Mouse (Mus musculus): ENCODE measurements around the gene Alox12. TPM values are rescaled to one million over a fixed set of nuclear protein-coding genes. Genes with fewer than 3 reads are reported as not detected.

The Alox12 gene
- polyA plus RNA-seq, 1 experiment from 2014 or later: 0.95 TPM

DNA sequence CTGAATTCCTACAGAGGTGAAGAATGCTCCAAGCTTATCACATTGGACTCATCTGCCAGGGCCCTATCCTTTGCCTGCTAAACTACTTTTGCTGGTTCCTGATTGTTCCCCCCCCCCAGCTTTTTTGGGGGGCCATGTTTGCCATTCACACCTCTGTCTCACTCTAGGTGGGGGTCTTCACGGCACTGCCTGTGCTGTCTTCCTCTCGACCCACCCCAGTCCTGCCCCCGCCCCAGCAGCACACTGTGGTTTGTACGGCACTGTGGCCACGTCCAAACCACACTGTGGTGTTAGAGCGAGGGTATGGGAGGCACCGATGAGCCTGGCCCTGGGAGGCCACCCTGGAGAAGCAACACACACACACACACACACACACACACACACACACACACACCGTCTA is 20.7 kb downstream of the Alox12 start:
- WGBS (ENCODE audit: missing documents): 20% methylated on average over 2 of the region's 8 CpGs
- H3K27ac ChIP-seq: no peak overlapping the region
- no peak overlapping the region for H3K4me3 ChIP-seq (ENCODE audit: inconsistent target)
- peaks cover 12% of the 10 kb centered on the region; the same call in 1 of the 2 replicates for H3K36me3 ChIP-seq (ENCODE audit: inconsistent target)
- H3K79me2 ChIP-seq (ENCODE audit: inconsistent target): peaks cover 14% of the 10 kb centered on the region

- Histone ChIP-seq H3K36me3 (ENCODE audit: inconsistent target) (peaks cover 12% of the 10 kb centered on the region; the same call in 1 of the 2 replicates), H3K79me2 (ENCODE audit: inconsistent target) (peaks cover 9% of the 10 kb centered on the region), H3K27ac (no peak overlapping the region), H3K4me3 (ENCODE audit: inconsistent target) (no peak overlapping the region)
- WGBS (ENCODE audit: missing documents): 82% methylated on average over 5 of the region's 5 CpGs
Measured at GRCm38 (mm10) chr11:70234037-70234436, 21.1 kb downstream of the Alox12 start.

DNA sequence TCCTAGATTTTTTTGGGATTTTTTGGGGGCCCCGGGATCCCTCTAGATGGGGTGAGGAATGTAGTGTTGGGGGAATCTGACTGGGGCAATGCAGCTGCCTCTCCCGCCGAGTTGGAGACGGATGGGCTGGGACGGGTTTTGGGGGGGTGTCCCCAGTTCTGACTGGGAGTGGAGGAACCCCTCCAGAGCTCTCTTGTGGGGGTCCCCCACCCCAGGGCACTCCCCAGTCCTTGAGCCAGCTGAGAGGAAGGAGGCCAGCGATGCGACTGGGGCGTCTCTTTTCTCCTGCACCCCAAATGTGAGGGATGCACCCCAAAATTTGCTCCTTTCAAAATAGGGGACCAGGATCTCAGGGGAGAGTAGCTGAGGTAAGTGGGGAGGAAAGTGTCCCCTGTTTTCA is 22.1 kb downstream of the Alox12 start:
- H3K4me3 ChIP-seq (ENCODE audit: inconsistent target): no peak overlapping the region
- no peaks in the 10 kb centered on the region for H3K79me2 ChIP-seq (ENCODE audit: inconsistent target)
- WGBS (ENCODE audit: missing documents): 76% methylated on average over 7 of the region's 8 CpGs
- H3K27ac ChIP-seq: no peak overlapping the region
- H3K36me3 ChIP-seq (ENCODE audit: inconsistent target): peaks cover 12% of the 10 kb centered on the region; the same call in 1 of the 2 replicates

GRCm38 (mm10) chr11:70232546-70232945 is 22.6 kb downstream of the Alox12 start:
- no peak overlapping the region for H3K4me3 ChIP-seq (ENCODE audit: inconsistent target)
- H3K27ac ChIP-seq: no peak overlapping the region
- WGBS (ENCODE audit: missing documents): 44% methylated on average over 8 of the region's 10 CpGs
- H3K36me3 ChIP-seq (ENCODE audit: inconsistent target): peaks cover 12% of the 10 kb centered on the region; the same call in 1 of the 2 replicates
- H3K79me2 ChIP-seq (ENCODE audit: inconsistent target): no peaks in the 10 kb centered on the region

- H3K27ac ChIP-seq: no peak overlapping the region
- peaks cover 5% of the 10 kb centered on the region; the same call in 1 of the 2 replicates for H3K36me3 ChIP-seq (ENCODE audit: inconsistent target)
- H3K4me3 ChIP-seq (ENCODE audit: inconsistent target): no peak overlapping the region
- no peaks in the 10 kb centered on the region for H3K79me2 ChIP-seq (ENCODE audit: inconsistent target)
- 1% methylated on average over 32 of the region's 32 CpGs for WGBS (ENCODE audit: missing documents)
Measured at GRCm38 (mm10) chr11:70230239-70230727, 24.9 kb downstream of the Alox12 start.

DNA sequence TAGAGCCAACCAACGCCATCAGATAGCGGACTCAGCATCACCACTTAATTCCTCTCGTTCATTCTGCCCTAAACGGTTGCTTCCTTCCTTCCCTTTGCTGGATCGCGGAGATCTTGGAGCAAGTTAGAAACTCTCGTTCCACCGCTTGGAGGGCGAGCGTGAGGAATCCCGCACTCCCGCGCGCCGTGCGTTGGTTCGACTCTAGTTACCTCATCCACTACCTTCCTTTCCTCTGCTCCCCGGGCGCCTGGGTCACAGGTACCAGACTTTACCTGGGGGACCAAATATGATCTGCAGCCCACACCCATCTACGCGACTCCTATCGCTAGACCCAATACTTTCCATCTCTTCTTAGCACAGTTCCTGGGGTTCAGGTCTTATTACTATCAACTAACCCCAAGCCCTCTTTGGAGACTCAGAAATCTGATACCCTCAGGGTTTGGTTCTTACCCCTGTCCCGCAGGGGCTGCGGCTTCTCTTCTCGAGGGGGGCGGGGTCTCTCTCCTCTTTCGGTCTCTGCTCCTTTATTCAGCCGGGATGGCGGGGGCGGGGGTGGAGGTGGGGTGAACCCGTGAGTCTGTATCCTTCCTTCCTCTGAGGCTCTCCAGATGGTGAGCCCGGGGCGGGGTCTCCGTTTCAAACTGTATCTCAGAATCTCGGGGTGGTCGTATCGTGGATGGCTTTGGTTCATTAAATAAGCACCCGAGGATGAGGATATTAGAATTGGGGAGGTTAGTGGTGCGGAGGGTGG is 25.7 kb downstream of the Alox12 start, which contains the start of gene Bcl6b:
Bcl6b (minus strand) TSS at position 539 of the 751 bp plus-strand sequence.
- Histone ChIP-seq H3K36me3 (ENCODE audit: inconsistent target) (no peaks in the 10 kb centered on the region), H3K4me3 (ENCODE audit: inconsistent target) (peak within 1 kb of the TSS; percentile 2; the same call in 1 of the 2 replicates), H3K27ac (no peak within 1 kb of the TSS), H3K79me2 (ENCODE audit: inconsistent target) (no peaks in the 10 kb centered on the region)
- 2% methylated on average over 39 of the region's 39 CpGs for WGBS (ENCODE audit: missing documents)

DNA sequence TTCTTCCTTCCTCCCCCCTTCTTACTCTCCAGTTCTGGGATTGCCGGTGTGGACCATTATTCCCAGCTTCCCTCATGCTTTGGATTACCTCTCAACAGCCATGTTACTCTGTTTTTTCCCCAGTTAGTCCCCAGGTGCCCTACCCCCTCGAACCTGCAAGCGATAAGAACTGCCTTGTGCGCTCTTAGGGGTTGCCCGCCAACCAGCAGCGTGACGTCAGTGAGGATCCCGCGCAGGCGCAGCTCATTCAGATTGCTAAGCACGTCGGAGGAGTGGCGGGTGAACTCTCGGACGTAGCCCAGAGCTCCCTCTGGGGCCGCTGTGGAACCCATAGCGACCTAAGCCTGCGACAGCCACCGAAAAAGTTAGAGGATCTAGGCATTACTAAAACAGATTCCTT is 26.3 kb downstream of the Alox12 start:
- H3K4me3 ChIP-seq (ENCODE audit: inconsistent target): no peak overlapping the region; the same call in 1 of the 2 replicates
- 3% methylated on average over 19 of the region's 19 CpGs for WGBS (ENCODE audit: missing documents)
- no peak overlapping the region for H3K27ac ChIP-seq
- no peaks in the 10 kb centered on the region for H3K79me2 ChIP-seq (ENCODE audit: inconsistent target)
- no peaks in the 10 kb centered on the region for H3K36me3 ChIP-seq (ENCODE audit: inconsistent target)

DNA sequence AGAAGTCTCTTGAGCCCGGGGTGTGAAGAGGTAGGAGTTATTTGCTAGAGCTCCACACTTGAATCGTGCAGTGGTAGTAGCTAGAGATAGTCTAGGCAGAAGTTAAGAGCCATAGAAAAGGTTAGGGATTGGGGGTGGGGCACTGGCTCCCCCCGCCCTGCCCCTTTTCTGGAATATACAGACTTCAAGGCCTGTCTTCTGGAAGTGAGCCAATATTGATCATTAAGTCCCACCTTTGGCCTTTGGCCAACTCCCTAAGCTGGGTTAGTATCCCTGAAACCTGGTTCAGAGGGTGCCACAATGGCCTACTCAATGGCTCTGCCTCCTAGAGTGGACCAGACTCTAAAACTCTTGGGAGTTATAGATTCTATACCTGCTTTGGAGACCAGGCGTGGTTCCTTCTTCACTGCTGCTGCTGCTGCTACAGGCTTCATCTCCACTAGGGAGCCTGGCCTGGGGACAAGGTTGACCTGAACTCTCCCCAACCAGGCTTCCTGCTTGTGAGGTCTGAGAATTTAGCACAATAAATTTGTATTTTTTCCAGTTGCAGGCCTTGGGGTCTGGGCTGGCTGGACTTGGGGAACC is 27.4 kb downstream of the Alox12 start:
- Histone ChIP-seq H3K4me3 (ENCODE audit: inconsistent target) (no peak overlapping the region), H3K36me3 (ENCODE audit: inconsistent target) (no peaks in the 10 kb centered on the region), H3K79me2 (ENCODE audit: inconsistent target) (no peaks in the 10 kb centered on the region), H3K27ac (no peak overlapping the region)
- 95% methylated on average over 4 of the region's 4 CpGs for WGBS (ENCODE audit: missing documents)

GRCm38 (mm10) chr11:70227126-70227525 is 28.0 kb downstream of the Alox12 start:
- 71% methylated on average over 5 of the region's 5 CpGs for WGBS (ENCODE audit: missing documents)
- no peak overlapping the region for H3K4me3 ChIP-seq (ENCODE audit: inconsistent target)
- H3K27ac ChIP-seq: no peak overlapping the region
- H3K36me3 ChIP-seq (ENCODE audit: inconsistent target): no peaks in the 10 kb centered on the region
- peaks cover 4% of the 10 kb centered on the region; the same call in 1 of the 2 replicates for H3K79me2 ChIP-seq (ENCODE audit: inconsistent target)

- H3K79me2 ChIP-seq (ENCODE audit: inconsistent target): peaks cover 10% of the 10 kb centered on the region
- no peaks in the 10 kb centered on the region for H3K36me3 ChIP-seq (ENCODE audit: inconsistent target)
- 69% methylated on average over 18 of the region's 18 CpGs for WGBS (ENCODE audit: missing documents)
- H3K27ac ChIP-seq: no peak overlapping the region
- no peak overlapping the region for H3K4me3 ChIP-seq (ENCODE audit: inconsistent target)
Measured at GRCm38 (mm10) chr11:70226602-70226890, 28.6 kb downstream of the Alox12 start.

DNA sequence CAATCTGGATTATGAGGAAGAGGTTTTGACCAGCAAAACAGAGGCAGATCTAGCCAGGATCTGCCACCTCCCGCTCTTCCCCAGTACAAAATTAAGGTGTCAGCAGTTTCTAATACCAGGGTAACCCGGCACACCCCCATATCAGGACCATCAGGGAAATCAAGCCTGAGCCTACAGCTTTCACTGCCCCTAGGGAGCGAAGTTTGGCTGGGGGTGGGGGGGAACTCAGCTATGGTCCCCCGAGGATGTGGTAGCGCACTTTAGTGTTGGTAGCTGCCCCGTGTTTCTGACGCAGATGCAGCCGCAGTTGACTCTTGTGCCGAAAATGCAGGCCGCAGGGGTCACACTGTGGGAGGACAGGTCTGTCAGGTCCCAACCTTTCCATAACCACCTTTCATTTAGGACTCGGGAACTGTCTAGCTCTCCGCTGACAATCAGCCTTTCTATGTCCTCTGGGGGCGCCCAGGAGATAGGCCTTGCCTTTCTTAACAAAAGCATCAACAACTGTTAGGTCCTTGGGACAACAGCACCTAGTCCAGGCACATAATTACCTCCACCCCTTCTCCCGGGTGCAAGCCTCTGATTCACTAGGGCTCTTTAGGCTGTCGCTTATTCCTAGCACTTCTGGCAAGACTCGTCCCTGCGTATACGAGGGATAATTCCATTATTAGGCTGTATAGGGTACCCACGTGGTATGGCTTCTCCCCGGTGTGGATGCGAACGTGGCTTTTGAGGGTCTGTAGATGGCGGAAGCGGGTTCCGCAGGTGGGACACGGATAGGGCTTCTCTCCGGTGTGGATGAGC is 29.2 kb downstream of the Alox12 start:
- no peak overlapping the region for H3K4me3 ChIP-seq (ENCODE audit: inconsistent target)
- no peak overlapping the region for H3K27ac ChIP-seq
- no peaks in the 10 kb centered on the region for H3K36me3 ChIP-seq (ENCODE audit: inconsistent target)
- peaks cover 14% of the 10 kb centered on the region for H3K79me2 ChIP-seq (ENCODE audit: inconsistent target)
- WGBS (ENCODE audit: missing documents): 86% methylated on average over 27 of the region's 27 CpGs

GRCm38 (mm10) chr11:70223724-70224123 is 31.4 kb downstream of the Alox12 start:
- no peak overlapping the region for H3K4me3 ChIP-seq (ENCODE audit: inconsistent target)
- 20% methylated on average over 9 of the region's 9 CpGs for WGBS (ENCODE audit: missing documents)
- peaks cover 19% of the 10 kb centered on the region for H3K79me2 ChIP-seq (ENCODE audit: inconsistent target)
- no peak overlapping the region for H3K27ac ChIP-seq
- H3K36me3 ChIP-seq (ENCODE audit: inconsistent target): no peaks in the 10 kb centered on the region

DNA sequence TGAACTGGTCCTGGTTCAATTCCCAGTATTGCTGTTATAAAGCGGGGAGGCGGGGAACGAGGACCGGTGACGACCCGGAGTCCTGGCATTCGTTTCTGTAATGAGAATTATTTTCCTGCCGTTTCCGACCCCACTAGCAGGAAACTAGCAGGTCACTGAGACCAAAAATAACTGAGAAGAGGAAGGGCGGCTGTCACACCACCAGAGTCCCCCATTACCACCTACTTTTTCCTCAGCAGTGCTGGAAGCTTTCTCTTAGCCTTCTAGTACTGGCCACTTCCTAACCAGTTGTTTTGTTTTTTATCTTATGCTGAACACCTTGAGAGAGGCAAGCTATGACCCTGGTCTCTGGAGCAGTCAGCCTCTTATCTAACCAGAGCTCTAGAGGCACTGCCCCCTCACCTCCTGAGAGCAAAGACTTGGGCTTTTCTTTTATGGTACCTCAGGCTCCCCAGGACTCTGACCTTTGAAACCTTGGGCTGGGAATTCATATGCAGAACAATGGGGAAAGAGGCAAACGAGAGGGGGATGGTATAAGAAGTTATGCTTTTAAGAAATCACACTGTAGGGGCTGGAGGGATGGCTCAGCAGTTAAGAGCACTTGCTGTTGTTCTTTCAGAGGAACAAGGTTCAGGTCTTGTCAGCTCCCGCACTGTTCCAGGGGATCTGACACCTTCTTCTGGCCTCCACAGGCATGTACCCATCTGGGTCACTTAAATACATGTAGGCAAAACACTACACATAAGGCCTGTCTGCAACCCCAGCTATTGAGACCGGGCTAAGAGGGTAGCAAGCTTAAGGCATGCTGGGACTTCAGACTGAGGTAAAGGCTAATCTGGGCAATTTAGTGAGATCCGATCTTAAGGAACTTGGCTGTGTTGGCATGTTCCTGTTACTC is 33.3 kb downstream of the Alox12 start:
- peaks cover 19% of the 10 kb centered on the region for H3K79me2 ChIP-seq (ENCODE audit: inconsistent target)
- 7% methylated on average over 14 of the region's 14 CpGs for WGBS (ENCODE audit: missing documents)
- peak overlapping the region; percentile 95 for H3K27ac ChIP-seq
- 0 out of 2 replicates have a peak, but pooled peaks cover 8% of the 10 kb centered on the region for H3K36me3 ChIP-seq (ENCODE audit: inconsistent target)
- peak overlapping the region; percentile 93 for H3K4me3 ChIP-seq (ENCODE audit: inconsistent target)

Measured in macrophage (primary cell).